Mouse (Mus musculus): ENCODE results near the gene Slc25a30. TPM values are rescaled to one million over a fixed set of nuclear protein-coding genes. Genes with fewer than 3 reads are reported as not detected.

Slc25a30 gene
- 6.0 and 8.7 TPM in 2 replicates for polyA plus RNA-seq (2012; rRNA removed)

DNA sequence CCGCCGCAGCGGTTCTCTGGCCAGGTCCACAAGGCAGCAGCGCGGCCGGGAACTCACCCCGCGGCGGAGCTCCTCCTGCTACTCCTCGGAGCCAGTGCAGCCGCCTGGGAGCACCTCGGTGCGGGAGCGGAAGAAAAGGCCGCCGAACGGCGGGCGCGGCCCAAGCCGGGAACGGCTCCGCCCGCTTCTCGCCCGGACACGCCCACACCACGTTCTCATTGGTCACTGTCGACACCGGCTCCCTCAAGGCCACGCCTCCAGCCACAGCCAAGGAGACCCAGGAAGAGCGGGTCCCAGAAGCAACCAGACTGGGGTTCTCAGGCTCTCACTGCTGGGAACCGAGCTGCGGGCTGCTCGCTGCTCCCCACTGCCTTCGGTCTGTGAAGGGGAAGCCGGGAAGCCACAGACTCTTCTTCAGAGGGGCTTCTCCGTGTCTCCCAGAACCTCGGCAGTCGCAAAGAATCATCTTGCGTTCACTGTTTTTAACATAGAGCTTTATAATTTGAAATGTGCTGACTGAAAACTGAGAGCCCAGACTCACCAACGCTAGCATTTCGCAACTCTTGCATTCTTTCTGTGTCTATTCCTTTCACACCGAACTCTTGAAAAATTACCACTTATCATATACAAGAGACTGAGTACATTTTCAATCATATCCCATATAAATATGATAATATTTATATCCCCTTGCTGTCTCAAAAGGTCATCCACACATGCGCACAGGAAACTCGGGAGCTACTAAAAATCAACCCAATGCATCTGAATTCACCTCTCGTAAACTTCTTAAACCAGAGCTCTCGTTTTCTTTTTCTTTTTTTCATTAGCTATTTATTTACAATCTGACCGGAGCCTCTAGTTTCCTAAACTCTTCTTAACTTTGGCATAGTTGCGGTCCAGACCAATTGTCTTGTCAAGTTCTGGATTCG is at the start of gene Slc25a30:
Gene Slc25a30, minus strand, starts transcription at position 170 of the 926 bp plus-strand sequence.
- peak; percentile 77 to 97 for DNase-seq (ENCODE audit: low read depth in 1 of 2, low spot score in 2 of 2)
- Histone ChIP-seq H3K36me3 (ENCODE audit: control insufficient read depth, insufficient read depth, low read length) (no peaks in the 10 kb centered on the region), H3K27me3 (ENCODE audit: control insufficient read depth, insufficient read depth, low read length) (no peaks in the 10 kb centered on the region), H3K4me3 (ENCODE audit: extremely low read depth, insufficient read depth, insufficient read length) (peak within 1 kb of the TSS; percentile 86), H3K4me1 (ENCODE audit: control insufficient read depth, insufficient read depth, insufficient read length) (no peaks in the 10 kb centered on the region), H3K27ac (ENCODE audit: insufficient read depth, low read length) (peak within 1 kb of the TSS; percentile 85)
- 4% methylated on average over 50 of the region's 51 CpGs for WGBS
- TF ChIP-seq POLR2A (IDR thresholded peaks at IDR 0.05; ENCODE audit: low read depth, low read length) (peak; percentile 84), CTCF (IDR thresholded peaks at IDR 0.05; ENCODE audit: extremely low read depth, insufficient read depth, insufficient read length, insufficient replicate concordance) (no peak)

DNA sequence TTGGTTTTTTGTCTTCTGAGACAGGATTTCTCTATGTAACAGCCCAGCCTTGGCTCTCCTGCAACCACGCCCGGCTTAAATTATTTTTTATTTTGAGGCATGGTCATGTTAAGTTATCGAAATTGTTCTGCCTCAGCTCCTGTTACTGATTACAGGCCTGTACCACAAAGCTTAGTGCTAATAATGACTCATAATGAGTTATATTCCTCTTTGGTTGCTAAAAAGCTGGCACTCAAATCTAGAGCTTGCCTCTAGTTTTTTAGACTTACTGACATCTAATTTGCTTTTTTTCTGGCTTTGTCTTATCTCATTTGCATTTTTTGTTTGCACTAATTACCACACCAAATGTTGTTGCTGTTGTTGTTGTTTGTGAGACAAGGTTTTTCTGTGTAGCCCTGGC is 49.7 kb upstream of the Slc25a30 start:
- WGBS, result 88% methylated on average over 3 of the region's 3 CpGs
- Histone ChIP-seq H3K4me1 (ENCODE audit: control insufficient read depth, insufficient read depth, insufficient read length) (no peaks in the 10 kb centered on the region; the same call in 1 of the 2 replicates), H3K36me3 (ENCODE audit: control insufficient read depth, insufficient read depth, low read length) (no peaks in the 10 kb centered on the region), H3K27ac (ENCODE audit: insufficient read depth, low read length) (no peak overlapping the region), H3K4me3 (ENCODE audit: extremely low read depth, insufficient read depth, insufficient read length) (no peak overlapping the region), H3K27me3 (ENCODE audit: control insufficient read depth, insufficient read depth, low read length) (no peaks in the 10 kb centered on the region)
- no peak for DNase-seq (ENCODE audit: low read depth in 1 of 2, low spot score in 2 of 2)
- TF ChIP-seq CTCF (IDR thresholded peaks at IDR 0.05; ENCODE audit: extremely low read depth, insufficient read depth, insufficient read length, insufficient replicate concordance) (no peak), POLR2A (IDR thresholded peaks at IDR 0.05; ENCODE audit: low read depth, low read length) (no peak)

DNA sequence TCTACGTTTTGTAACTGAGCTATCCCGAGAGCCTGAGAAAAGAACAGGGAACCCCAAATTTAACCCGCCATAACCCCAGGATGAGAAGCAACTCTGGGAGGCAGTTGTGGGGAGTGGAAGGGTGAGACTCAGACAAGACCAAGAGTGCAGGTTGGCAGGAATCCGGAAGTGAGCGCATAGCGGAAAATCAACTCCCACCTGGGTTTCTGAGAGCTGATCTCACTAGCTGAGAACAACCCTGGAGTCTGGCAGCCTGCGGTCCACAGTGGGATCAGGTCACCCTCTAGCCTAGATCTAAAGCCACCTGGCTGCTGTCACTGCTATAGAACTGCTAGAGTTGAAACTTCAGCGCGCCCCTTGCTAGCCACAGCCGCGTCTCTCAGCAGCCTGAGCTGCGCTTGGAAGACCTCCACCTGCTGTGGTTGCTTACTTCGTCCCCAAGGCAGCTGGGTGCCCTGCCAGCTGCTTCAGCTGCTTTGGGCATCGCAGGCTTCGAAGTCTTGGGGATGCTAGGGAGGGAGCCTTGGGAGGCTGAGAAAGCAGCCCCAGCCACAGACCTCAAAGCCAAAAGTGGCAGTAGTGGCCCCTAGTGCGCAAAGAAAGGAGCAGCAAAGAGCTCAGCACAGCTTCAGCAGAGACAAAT is 48.0 kb upstream of the Slc25a30 start:
- H3K4me3 ChIP-seq (ENCODE audit: extremely low read depth, insufficient read depth, insufficient read length), result peak overlapping the region; percentile 64
- H3K4me1 ChIP-seq (ENCODE audit: control insufficient read depth, insufficient read depth, insufficient read length), result no peaks in the 10 kb centered on the region; the same call in 1 of the 2 replicates
- peak; percentile 68 to 69 for DNase-seq (ENCODE audit: low read depth in 1 of 2, low spot score in 2 of 2)
- peak overlapping the region; percentile 87 for H3K27ac ChIP-seq (ENCODE audit: insufficient read depth, low read length)
- H3K27me3 ChIP-seq (ENCODE audit: control insufficient read depth, insufficient read depth, low read length), result no peaks in the 10 kb centered on the region
- no peaks in the 10 kb centered on the region for H3K36me3 ChIP-seq (ENCODE audit: control insufficient read depth, insufficient read depth, low read length)
- WGBS, result under 1% methylated on average over 16 of the region's 16 CpGs
- TF ChIP-seq CTCF (IDR thresholded peaks at IDR 0.05; ENCODE audit: extremely low read depth, insufficient read depth, insufficient read length, insufficient replicate concordance) (no peak), POLR2A (IDR thresholded peaks at IDR 0.05; ENCODE audit: low read depth, low read length) (peak; percentile 3; the same call in 1 of the 2 replicates)

- WGBS, result under 1% methylated on average over 10 of the region's 10 CpGs
- H3K4me1 ChIP-seq (ENCODE audit: control insufficient read depth, insufficient read depth, insufficient read length), result no peaks in the 10 kb centered on the region; the same call in 1 of the 2 replicates
- peak overlapping the region; percentile 64 for H3K4me3 ChIP-seq (ENCODE audit: extremely low read depth, insufficient read depth, insufficient read length)
Measured at GRCm38 (mm10) chr14:75834251-75834738, 47.5 kb upstream of the Slc25a30 start.

GRCm38 (mm10) chr14:75833546-75834250 is 46.9 kb upstream of the Slc25a30 start:
- H3K27ac ChIP-seq (ENCODE audit: insufficient read depth, low read length), result peak overlapping the region; percentile 87
- DNase-seq (ENCODE audit: low read depth in 1 of 2, low spot score in 2 of 2), result no peak
- 8% methylated on average over 12 of the region's 12 CpGs for WGBS
- H3K27me3 ChIP-seq (ENCODE audit: control insufficient read depth, insufficient read depth, low read length), result no peaks in the 10 kb centered on the region
- H3K4me3 ChIP-seq (ENCODE audit: extremely low read depth, insufficient read depth, insufficient read length), result peak overlapping the region; percentile 14; the same call in 1 of the 2 replicates
- no peaks in the 10 kb centered on the region for H3K36me3 ChIP-seq (ENCODE audit: control insufficient read depth, insufficient read depth, low read length)
- TF ChIP-seq POLR2A (IDR thresholded peaks at IDR 0.05; ENCODE audit: low read depth, low read length), result no peak
- H3K4me1 ChIP-seq (ENCODE audit: control insufficient read depth, insufficient read depth, insufficient read length), result no peaks in the 10 kb centered on the region; the same call in 1 of the 2 replicates

More at GRCm38 (mm10) chr14:75834251-75834738, 47.5 kb upstream of the Slc25a30 start:
- TF ChIP-seq POLR2A (IDR thresholded peaks at IDR 0.05; ENCODE audit: low read depth, low read length) (no peak; the same call in 1 of the 2 replicates), CTCF (IDR thresholded peaks at IDR 0.05; ENCODE audit: extremely low read depth, insufficient read depth, insufficient read length, insufficient replicate concordance) (no peak)
- H3K27me3 ChIP-seq (ENCODE audit: control insufficient read depth, insufficient read depth, low read length), result no peaks in the 10 kb centered on the region
- H3K36me3 ChIP-seq (ENCODE audit: control insufficient read depth, insufficient read depth, low read length), result no peaks in the 10 kb centered on the region
- H3K27ac ChIP-seq (ENCODE audit: insufficient read depth, low read length), result peak overlapping the region; percentile 87
- DNase-seq (ENCODE audit: low read depth in 1 of 2, low spot score in 2 of 2), result peak; percentile 35 to 80

- WGBS, result 61% methylated on average over 4 of the region's 4 CpGs
- Histone ChIP-seq H3K36me3 (ENCODE audit: control insufficient read depth, insufficient read depth, low read length) (no peaks in the 10 kb centered on the region), H3K27me3 (ENCODE audit: control insufficient read depth, insufficient read depth, low read length) (no peaks in the 10 kb centered on the region), H3K4me3 (ENCODE audit: extremely low read depth, insufficient read depth, insufficient read length) (no peak overlapping the region), H3K4me1 (ENCODE audit: control insufficient read depth, insufficient read depth, insufficient read length) (no peaks in the 10 kb centered on the region; the same call in 1 of the 2 replicates), H3K27ac (ENCODE audit: insufficient read depth, low read length) (0 out of 2 replicates have a peak overlapping the region, but pooled peaks have one; percentile 71)
- no peak for DNase-seq (ENCODE audit: low read depth in 1 of 2, low spot score in 2 of 2)
- TF ChIP-seq CTCF (IDR thresholded peaks at IDR 0.05; ENCODE audit: extremely low read depth, insufficient read depth, insufficient read length, insufficient replicate concordance) (no peak), POLR2A (IDR thresholded peaks at IDR 0.05; ENCODE audit: low read depth, low read length) (no peak)
Measured at GRCm38 (mm10) chr14:75832982-75833381, 46.1 kb upstream of the Slc25a30 start.
